Mouse (Mus musculus): ENCODE measurements at regions not wholly inside any gene's neighbourhood (a gene's known extent, or its start where the extent isn't known, plus 50 kb on each side); places are given as distances from the start of the nearest gene placed in this dataset.

- TF ChIP-seq CTCF (IDR thresholded peaks at IDR 0.05; ENCODE audit: borderline replicate concordance, insufficient read depth, low read depth, low read length) (no peak), POLR2A (IDR thresholded peaks at IDR 0.05; ENCODE audit: borderline replicate concordance, insufficient read depth, low read length) (no peak)
Measured at GRCm38 (mm10) chr6:95997741-95998140, 115.2 kb upstream of the Fam19a1 start.

All from cerebellum, adult 2 months (tissue).